Mouse (Mus musculus): ENCODE results near the gene Vars2.

Gene Vars2

DNA sequence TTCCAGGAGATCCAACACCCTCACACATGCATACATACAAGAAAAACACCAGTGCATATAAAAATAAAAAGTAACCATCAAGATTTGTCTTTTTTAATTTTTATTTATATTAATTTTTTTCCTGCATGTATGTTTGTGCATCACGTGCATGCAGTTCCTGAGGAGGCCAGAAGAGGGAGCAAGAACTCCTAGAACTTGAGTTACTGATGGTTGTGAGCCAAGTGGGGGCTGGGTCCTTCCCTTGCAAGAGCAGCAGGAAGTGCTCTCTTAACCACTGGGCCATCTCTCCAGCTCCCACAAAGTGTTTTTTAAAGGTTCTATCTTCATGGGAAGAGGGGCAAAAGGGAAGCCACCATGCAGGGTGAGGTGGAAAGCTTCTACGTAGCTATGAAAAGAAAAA is 27.9 kb upstream of the Vars2 start:
- ATAC-seq (ENCODE audit: insufficient number of reproducible peaks, low FRiP score, low TSS enrichment) = no peak

DNA sequence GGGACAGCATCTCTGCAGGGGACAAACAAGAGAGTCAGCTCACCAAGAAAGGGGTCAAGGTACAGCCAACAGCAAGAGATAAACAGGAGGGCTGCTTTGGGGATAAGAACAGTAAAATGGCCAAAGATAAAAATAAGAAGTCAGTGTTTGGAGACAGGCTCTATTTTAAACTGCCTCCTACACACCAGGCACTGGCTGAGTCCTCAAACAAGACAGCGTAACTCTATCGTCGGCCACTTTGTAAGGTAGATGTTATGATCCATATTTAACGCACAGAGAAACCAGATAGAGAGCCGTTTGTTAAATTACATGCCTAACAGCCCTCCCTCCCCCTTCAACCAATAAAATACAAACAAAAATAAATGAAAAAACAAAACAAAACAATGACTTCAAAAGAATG is 26.5 kb upstream of the Vars2 start:
- no peak for ATAC-seq (ENCODE audit: insufficient number of reproducible peaks, low FRiP score, low TSS enrichment)

DNA sequence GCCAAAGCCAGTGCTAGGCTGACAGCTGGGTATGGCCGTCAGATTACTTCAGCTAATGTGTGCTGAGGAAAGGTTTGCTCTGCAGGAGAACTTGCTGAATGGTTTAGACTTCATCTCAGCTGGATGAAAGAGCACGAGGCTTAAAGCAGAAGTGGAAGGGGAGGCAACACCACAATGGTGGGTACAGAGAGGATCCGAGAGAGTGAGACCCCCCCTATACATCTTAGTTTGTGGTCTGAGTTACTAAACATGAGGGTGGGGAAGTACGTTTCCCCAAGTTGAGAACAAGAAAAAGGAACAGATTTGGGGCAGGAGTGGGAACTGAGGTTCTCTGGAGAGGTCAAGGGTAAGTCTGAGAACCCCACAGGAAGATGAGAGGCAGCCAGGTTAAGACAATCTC is 25.0 kb upstream of the Vars2 start:
- no peak for ATAC-seq (ENCODE audit: insufficient number of reproducible peaks, low FRiP score, low TSS enrichment)

DNA sequence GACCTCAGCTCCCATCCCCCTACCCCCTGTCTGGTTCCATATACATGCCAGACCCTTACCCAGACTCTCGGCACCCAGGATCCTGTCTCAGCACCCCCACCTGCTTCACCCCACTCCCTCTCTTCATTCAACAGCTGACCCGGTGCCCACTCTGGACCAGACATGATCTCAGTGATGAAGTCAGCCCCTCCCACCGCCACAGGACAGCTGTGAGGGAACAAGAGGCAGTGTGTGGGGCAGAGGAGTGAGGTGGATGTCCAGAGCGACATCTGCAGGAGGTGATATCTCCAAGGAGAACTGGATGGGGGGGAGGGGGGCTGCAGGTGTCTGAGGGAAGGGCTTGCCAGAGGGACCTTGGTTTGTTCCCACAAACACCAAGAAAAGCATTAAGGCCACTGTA is 24.4 kb upstream of the Vars2 start:
- ATAC-seq (ENCODE audit: insufficient number of reproducible peaks, low FRiP score, low TSS enrichment) = no peak

DNA sequence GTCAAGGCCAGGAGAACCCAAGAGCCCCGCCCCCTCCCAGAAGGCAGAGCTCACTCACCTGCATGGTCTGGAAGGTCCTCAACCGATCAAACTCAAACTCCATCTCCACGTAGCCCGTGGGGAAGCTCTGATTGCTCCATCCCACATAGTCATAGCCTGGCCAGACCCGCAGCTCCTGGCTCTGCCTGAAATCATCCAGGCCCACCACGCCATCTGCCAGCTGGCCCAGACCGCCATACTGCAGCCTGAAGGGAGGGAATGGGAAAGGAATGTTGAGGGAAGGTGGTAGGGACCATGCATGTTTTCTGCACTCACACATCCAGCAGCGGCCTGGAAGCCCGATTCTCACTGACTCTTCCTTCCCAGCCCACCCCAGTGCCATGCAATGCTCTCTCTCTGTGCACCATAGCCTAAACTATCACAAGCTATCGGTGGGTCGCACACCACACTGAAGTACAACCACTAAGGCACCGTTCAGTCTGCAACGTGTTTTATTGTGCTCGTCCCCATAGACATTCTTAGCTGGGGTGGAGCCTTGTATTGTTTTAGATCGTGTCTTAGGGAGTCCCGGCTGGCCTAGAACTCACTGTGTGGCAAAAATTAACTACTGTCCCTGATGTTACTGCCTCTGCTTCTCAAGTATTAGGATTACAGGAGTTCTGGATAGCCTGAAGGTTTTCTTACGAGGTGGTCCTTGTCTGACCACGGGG is 22.7 kb upstream of the Vars2 start:
- ATAC-seq (ENCODE audit: insufficient number of reproducible peaks, low FRiP score, low TSS enrichment) = no peak

DNA sequence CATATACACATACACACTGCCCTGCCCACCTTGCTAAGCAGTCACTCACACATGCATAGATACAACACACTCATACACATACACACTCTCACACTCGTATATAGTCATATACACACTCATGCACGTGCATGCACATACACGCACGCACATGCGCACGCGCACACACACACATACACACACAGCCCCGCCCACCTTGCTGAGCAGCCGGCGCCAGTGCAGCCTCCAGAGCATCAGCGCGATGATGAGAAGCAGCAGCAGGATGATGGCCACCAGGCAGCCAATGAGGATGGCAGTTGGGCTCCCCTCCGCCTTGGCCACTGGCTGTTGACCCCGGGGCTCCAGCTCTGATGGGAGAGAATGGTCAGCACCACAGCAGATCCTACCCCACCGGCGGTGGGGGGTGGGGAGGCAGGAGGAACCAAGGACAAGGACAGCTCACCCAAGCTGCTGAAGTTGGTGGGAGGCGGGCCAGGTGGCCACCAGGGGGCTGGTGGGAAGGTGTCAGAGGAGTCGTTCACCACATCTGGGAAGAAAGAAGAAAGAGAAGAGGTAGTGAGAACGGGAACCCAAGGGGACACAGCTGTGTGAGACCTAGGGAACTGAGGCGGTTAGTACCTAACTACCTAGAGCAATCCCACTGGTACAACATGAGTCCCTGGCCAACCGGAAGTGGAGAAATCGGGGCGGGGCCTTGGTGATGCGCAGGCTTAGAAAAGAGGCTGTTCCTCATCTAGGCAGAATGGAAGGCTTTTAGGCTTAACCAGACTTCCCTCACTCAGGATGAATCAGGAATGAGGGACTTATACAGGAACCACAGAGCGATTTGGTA is 21.2 kb upstream of the Vars2 start:
- no peak for ATAC-seq (ENCODE audit: insufficient number of reproducible peaks, low FRiP score, low TSS enrichment)

DNA sequence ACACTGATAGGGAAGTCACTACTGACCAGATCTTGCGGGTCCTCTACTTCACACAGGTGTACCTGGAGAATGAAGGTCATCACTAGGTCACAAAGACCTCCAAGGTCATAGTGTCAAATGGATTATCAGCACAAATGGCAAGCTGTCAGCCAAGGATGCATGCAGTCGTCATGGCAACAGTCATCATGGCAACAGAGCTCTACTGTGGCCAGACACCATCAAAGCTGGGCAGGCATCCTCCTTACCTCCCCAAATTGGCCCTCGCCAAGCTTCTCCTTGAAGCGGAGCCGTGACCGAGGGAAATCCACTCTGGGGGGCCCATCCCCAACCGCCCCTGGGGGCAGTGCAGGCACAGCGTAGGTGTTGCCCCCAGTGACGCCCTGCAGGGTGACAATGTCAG is 17.7 kb upstream of the Vars2 start:
- no peak for ATAC-seq (ENCODE audit: insufficient number of reproducible peaks, low FRiP score, low TSS enrichment)

DNA sequence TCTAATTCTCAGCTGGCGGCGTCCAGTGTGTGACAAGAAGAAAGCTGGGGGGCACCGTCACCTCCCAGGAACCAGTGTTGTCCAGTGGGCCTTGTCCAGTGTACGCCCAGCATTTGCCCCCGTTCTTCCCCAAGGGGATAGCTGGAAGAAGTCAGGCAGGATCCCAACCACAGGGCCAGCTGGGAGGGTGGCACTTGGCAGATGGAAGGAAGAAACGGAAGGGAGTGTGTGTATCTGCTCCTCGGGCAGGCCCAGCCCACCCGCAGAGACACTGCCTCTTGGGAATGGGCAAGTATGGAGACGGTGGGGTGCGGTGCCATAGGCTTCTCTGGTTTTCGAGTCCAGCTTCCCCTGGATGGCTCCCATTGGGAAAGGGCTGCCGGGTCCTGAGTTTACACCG is 14.6 kb upstream of the Vars2 start:
- no peak for ATAC-seq (ENCODE audit: insufficient number of reproducible peaks, low FRiP score, low TSS enrichment)

DNA sequence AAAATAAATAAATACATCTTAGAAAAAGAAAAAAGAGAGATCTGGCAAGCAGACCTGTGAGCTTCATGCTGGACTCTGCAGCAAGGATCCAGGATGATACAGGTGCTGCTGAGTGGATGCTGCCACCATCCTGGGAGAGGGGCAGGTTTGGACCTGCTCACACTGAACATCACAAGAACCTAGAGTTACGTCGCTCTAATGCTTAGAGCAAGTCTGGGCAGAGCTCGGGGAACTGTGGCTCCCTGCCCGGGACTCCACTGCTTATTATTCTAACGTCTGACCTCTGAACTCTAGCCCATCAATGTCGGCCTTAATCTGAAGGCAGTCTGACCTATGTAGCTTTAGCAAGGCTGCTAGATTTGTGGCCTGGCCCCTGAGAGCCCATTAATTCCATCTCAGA is 13.2 kb upstream of the Vars2 start:
- no peak for ATAC-seq (ENCODE audit: insufficient number of reproducible peaks, low FRiP score, low TSS enrichment)

DNA sequence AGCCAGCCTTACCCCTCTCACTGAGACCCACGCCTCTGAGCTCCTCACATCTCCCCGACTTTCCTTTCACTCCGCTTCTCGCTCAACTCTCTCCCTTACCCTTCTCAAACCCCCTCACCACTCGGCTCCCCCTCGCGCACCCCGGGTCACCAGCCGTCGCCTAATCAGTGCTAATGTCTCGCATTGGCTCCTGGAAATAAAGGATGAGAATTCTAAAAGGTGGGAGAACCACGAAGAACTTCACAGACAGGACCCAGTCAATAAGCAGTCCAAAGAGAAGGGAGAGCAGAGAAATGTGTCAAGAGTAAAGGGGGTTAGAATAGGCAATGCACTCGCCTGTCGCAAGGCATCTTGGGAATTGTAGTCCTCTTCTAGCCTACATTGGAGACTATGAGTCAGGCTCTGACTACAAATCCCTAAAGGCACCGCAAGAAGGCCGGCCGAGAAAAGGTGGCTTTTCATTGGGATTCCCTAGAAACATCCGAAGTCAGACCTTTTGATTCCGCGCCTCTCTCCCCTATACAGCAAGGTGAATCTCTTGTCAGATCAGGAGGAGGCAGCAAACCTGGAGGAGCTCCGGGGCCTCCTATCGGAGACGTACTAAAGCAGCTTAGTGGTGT is 6.1 kb upstream of the Vars2 start, which contains the start of gene Gtf2h4:
Gene Gtf2h4, minus strand, starts transcription at position 324 of the 620 bp plus-strand sequence.
- peak; percentile 93 for ATAC-seq (ENCODE audit: insufficient number of reproducible peaks, low FRiP score, low TSS enrichment)

DNA sequence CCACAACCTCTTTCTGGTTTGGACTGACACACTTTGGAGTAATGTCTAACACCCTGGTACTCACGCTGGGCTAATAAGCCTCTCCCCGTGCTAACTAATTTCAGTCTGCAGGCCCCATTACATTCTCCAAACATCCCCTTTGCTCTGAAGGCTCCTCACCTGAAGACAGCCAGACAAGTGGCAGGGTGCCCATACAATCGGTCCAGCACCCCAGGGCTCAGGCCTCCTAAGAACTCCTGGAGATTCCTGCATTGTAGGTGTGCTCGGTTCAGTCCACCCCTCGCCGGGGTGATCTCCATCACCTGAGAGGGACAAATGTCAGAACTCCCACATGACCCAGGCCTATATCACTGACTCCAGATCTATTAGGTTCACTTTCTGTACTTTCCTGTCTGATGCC is 5.1 kb upstream of the Vars2 start:
- no peak for ATAC-seq (ENCODE audit: insufficient number of reproducible peaks, low FRiP score, low TSS enrichment)

DNA sequence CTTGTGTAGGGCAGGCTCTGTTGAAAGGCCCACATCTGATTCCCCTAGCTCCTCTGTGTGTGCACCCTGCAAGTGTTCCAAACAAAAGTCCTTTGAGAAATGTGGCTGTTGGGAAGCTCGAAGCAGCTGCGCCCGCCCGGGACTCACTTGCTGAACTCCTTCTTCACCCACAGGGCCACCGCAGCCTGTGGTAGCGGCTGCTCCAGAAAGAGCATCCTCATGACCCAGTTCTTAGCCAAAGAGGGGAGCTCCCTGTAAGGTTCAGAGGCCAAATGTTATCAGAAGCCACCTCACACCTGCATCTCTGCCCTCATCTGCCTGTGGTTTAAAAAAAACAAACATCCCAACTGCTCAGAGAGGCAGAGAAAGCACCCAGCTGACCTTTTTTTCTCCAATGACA is 4.5 kb upstream of the Vars2 start:
- ATAC-seq (ENCODE audit: insufficient number of reproducible peaks, low FRiP score, low TSS enrichment) = no peak

DNA sequence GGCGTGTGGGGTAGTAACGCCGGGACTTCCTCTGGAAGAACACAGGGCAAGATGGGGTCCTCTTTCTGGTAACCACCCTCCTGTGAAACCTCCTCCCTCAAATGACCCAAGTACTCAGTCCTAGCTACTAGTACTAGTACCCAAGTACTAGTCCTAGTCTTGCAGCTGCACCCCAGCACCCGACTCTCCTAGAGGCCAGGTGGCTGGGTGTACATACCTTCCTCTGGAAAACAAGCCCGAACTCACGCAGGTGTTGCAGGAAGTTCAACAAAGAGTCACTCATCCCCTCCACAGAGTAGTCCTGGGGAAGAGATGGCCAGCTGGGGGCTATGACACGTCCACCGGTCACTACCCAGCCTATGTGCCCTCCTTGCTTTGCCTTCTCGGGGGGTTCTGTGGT is 2.3 kb upstream of the Vars2 start:
- ATAC-seq (ENCODE audit: insufficient number of reproducible peaks, low FRiP score, low TSS enrichment) = no peak

DNA sequence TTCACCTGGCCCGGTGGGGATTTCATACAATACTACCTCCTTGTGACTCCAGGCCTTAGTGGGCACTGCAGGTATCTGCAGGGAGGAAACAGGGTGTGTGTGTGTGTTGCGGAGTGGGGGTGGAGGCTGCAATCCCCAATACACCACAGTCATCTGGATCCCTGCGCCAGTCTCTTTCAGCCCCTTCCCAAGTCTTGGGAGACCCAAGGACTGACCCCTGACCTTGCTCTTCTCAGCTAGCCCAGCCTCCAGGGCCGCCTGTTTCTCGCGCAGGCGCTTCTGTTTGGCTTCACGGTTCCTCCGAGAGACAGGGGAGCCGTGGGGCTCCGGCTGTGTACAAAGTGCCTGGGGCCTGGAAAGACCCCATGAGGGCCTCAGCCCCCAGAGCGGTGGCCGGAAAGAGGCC is 538 bp downstream of the Vars2 start:
- no peak for ATAC-seq (ENCODE audit: insufficient number of reproducible peaks, low FRiP score, low TSS enrichment)

DNA sequence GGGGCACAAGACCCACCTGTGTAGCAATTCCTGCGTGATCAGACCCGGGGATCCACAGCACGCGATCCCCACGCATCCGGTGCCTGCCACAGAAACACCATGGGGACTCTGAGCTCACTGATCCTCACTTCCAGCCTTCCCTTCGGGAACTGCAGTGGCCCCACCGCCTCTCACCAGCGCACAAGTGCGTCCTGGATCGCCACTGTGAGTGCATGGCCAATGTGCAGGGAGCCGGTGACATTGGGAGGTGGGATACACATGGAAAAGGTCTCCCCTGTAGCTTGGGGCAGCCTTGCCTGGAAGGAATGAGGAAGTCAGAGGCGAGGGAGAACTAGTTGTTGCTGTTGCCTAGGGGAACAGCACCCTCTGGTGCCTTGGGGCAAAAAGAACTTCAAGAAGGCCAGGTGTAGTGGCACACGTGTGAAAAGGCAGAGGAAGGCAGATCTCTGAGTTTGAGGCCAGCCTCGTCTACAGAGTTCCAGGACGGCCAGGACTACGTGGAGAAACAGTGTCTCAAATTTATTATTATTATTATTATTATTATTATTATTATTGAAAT is 1.4 kb downstream of the Vars2 start:
- no peak for ATAC-seq (ENCODE audit: insufficient number of reproducible peaks, low FRiP score, low TSS enrichment)

DNA sequence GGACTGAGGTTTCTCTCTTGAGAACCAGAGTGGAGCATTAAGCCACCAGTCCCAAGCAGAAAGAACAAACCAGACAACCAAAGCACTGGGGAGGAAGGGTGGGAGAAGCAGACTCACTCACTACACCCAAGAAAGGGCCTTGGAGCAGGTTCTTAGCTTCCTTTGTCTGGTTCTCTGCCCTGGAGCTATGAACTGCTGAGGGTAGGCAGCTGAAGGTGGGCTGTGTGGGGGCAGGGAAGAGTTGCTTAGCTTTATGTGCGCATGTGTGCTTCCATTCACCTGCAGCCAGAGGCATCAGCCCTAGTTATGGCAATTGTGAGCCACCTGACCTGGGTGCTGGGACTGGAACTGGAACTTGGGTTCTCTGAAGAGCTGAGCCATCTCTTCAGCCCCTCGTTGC is 14.3 kb downstream of the Vars2 start:
- no peak for ATAC-seq (ENCODE audit: insufficient number of reproducible peaks, low FRiP score, low TSS enrichment)

DNA sequence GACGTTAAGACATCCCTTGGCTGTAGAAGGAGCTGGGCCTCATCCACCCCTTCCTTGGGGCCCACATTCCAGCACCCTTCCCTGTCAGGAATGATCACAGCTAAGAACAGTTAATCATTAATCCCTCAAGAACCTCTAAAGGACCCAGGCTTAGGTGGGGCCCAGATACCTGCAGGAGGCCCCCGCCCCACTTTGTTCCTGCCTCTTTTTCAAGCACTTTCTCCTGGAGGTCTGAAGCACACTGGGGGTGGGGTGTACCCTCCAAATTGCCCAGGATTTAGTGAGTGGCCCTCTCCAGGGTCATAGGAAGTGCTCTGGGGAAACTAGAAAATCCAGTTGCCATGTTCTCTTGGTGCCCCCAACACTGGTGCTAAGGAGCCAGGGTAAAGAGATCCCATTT is 18.0 kb downstream of the Vars2 start:
- no peak for ATAC-seq (ENCODE audit: insufficient number of reproducible peaks, low FRiP score, low TSS enrichment)

DNA sequence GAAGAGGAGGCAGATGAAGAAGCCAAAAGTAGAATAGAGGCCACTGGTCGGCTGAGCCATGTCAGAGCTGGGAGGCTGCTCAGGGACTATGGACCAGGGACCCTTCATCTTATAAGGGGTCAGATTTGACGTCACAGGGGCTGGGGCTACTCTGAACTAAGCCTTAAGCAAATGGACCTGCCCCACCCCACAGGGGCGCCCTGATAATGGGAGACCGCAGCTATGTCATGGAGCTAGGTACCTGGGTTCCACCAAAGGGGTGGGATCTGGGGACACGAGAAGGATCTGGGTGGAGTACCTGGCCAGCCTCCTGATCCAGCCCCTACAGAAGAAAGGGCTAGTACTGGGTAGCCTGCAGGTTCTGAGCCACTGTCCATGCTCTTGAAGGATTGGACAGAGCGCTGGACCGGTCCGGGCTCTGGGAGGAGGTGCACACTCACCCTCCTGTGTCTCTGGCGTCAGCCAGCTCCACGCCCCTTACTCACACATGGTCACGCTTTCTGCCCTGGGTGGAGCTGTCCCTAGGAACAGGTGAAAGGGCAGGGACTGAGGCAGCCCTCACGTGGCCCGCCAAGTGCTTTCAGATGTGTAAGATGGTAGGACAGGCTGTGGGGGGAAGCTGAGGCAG is 23.7 kb downstream of the Vars2 start, which contains the start of gene Mucl3:
Gene Mucl3, minus strand, starts transcription at position 87 of the 628 bp plus-strand sequence.
- ATAC-seq (ENCODE audit: insufficient number of reproducible peaks, low FRiP score, low TSS enrichment) = no peak

DNA sequence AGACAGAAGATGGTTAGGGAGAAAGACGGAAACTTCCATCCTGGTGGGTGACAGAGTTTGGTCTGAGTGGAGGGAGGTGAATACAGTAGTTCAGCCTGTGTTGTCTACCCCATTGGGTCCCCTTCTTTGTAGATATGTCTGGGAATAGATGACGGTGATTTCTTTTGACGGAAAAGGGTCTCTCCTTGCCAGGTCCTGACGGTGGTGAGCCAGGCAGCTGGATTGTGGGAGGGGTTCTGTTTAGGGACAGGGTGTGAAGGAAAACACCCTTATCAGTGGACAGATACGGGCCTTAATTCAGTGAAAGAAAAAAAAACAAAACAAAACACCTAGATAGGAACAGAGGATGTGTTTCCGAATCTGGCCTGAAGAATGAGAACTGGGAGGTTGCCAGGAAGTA is 28.0 kb downstream of the Vars2 start:
- ATAC-seq (ENCODE audit: insufficient number of reproducible peaks, low FRiP score, low TSS enrichment) = no peak

DNA sequence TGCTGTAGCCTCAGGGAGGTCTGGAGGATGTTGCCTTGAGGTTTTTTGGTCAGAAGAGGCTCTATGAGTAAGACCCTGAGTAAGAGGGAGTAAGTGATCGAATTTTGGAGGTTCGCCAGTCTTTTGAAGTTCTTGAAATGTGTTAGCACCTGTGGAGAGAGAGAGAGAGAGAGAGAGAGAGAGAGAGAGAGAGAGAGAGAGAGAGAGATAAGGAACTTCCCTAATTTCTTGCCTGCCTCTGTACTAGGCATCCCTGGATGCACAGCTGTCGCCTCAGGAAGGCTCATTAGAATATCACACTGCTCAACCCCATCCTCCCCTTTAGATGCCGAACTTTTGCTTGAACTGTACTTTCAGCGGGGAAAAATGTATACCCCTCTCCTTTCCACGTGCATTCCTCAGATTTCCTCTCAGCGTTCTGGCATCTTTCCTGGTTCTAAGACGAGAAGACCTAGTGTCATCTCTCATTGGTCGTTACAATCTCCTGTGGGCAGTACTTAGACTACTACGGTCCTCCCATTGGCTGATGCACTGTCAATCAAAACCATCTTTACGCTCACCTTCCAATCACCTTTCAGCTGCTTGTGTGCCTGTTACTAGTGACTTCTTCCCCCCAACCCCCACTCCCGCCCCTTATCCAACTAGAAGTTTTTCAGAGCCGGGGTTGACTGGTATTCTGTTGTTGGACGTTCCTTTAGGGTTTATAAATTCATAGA is 28.8 kb downstream of the Vars2 start:
- ATAC-seq (ENCODE audit: insufficient number of reproducible peaks, low FRiP score, low TSS enrichment) = no peak

Data from cerebellum, adult (tissue).